In genomic region chr14:57729975-57730499, GRCm38 (mm10) we compare ENCODE assay signal across 8 mouse cellular contexts. TPM values are rescaled to one million over a fixed set of nuclear protein-coding genes. Genes with fewer than 3 reads are reported as not detected.
DNase-seq lines count a peak whose midpoint lies in the region; ATAC-seq lines count a peak whose summit lies in the region.

No protein-coding gene starts in this region.

- intact Hi-C loops in heart, postnatal 14 days (cut with DNase I), result loop anchor here (2.0 kb wide), 1 partner anchor 15 kb away; no protein-coding TSS in a partner anchor
- intact Hi-C loops in left cerebral cortex, postnatal 36 days (cut with DNase I), result loop anchor here (5.0 kb wide), 1 partner anchor 48 kb away; no protein-coding TSS in a partner anchor

- H3K4me3 ChIP-seq in embryonic facial prominence, embryonic 14.5 days (ENCODE audit: low read depth, low read length), result no peak overlapping the region

- ATAC-seq in embryonic facial prominence, embryonic 14.5 days (ENCODE audit: low read depth), result peak; percentile 36; the same call in 1 of the 2 replicates

- H3K9me3 ChIP-seq in embryonic facial prominence, embryonic 14.5 days (ENCODE audit: control insufficient read depth, low read length), result no peaks in the 10 kb centered on the region

- H3K9ac ChIP-seq in embryonic facial prominence, embryonic 14.5 days (ENCODE audit: low read depth, low read length), result 0 out of 2 replicates have a peak overlapping the region, but pooled peaks have one; percentile 37

- peak; percentile 55 for DNase-seq in layer of hippocampus, adult 9-11 months
- DNase-seq in layer of hippocampus, adult 9-10 months (ENCODE audit: low spot score), result no peak
- DNase-seq in embryonic facial prominence, embryonic 14.5 days (ENCODE audit: low spot score), result no peak
- DNase-seq in heart, postnatal 14 days, result peak; percentile 51 to 61
- DNase-seq in kidney, postnatal 4 days, result peak; percentile 59 to 71
- DNase-seq in monocyte, adult 2 months (ENCODE audit: low read depth in 1 of 2, low spot score in 2 of 2), result peak; percentile 48 to 64
- DNase-seq in testis, postnatal 14 days (ENCODE audit: low spot score), result no peak
- no peak for DNase-seq in left cerebral cortex, postnatal 36 days (ENCODE audit: low spot score in 2 of 2)

- H3K36me3 ChIP-seq in embryonic facial prominence, embryonic 14.5 days (ENCODE audit: control insufficient read depth, insufficient read depth, low read length), result peaks cover 37% of the 10 kb centered on the region

- H3K27ac ChIP-seq in embryonic facial prominence, embryonic 14.5 days (replicated peaks; ENCODE audit: low read depth, low read length), result peak overlapping the region; percentile 75

- peaks cover 32% of the 10 kb centered on the region for H3K4me1 ChIP-seq in embryonic facial prominence, embryonic 14.5 days (ENCODE audit: control insufficient read depth, insufficient read depth, low read length)

- WGBS in embryonic facial prominence, embryonic 14.5 days, result 66% methylated on average over 5 of the region's 5 CpGs

- H3K4me2 ChIP-seq in embryonic facial prominence, embryonic 14.5 days (ENCODE audit: low read depth, low read length), result no peak overlapping the region

- H3K27me3 ChIP-seq in embryonic facial prominence, embryonic 14.5 days (replicated peaks; ENCODE audit: control insufficient read depth, insufficient read depth, low read length), result no peaks in the 10 kb centered on the region

RNA-seq across cellular contexts. Expression of gene Gm49361, which starts 15.9 kb away (rescaled TPM):
- not detected in 2 replicates for polyA plus RNA-seq in embryonic facial prominence, embryonic 14.5 days (2014; fragmentation: Nextera tagmentation; extraction: Ambion mirVana)
- 1 to 10 TPM in 1 of 2 experiments, under 1 TPM in 1; 0.15 to 1.6 TPM for total RNA-seq in heart, postnatal 14 days (2021)
- total RNA-seq in left cerebral cortex, postnatal 36 days (2021), result not detected

RNA-seq across cellular contexts. Expression of gene Lats2, which starts 28.2 kb away (rescaled TPM):
- polyA plus RNA-seq in embryonic facial prominence, embryonic 14.5 days (2014; fragmentation: Nextera tagmentation; extraction: Ambion mirVana), result 22.7 and 23.9 TPM in 2 replicates
- total RNA-seq in heart, postnatal 14 days (2021), result 10 to 100 TPM; 39.5 to 40.1 TPM
- total RNA-seq in left cerebral cortex, postnatal 36 days (2021), result 10 to 100 TPM; 17.0 to 20.2 TPM

Comparison
In these comparisons a context has a peak if more than half of its experiments do, and no peak if none do; other contexts are left out.
1. DNase-seq: peak in layer of hippocampus, adult 9-11 months (single experiment), heart, postnatal 14 days (2 of 2), kidney, postnatal 4 days (2 of 2) and monocyte, adult 2 months (2 of 2); none in layer of hippocampus, adult 9-10 months (single experiment), embryonic facial prominence, embryonic 14.5 days (single experiment), testis, postnatal 14 days (single experiment) and left cerebral cortex, postnatal 36 days (0 of 2).